Mouse (Mus musculus): ENCODE measurements around the gene Olfr27. TPM values are rescaled to one million over a fixed set of nuclear protein-coding genes. Genes with fewer than 3 reads are reported as not detected.

Olfr27 gene
- not detected for total RNA-seq (2023)

DNA sequence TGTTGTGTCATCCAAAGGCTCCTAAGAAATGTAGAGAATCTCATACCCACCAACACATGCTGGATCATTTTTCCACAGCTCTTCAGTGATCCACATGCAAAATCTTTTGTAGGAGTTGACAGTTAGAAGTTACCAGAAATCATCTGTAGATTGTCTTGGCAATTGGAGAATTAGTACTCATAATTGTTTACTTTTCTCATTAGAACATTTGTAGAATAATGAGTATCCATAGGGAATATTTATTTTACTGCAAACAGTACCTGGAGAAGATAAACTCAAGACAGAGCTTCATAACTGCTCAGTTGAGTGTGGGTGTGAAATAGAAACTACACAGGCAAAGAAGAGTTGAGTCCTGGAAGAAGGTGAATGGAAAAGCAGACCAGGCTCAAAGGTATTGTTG lies at the start of gene Olfr27:
Gene Olfr27 (plus strand): TSS at position 301 of the 400 bp plus-strand sequence.

DNA sequence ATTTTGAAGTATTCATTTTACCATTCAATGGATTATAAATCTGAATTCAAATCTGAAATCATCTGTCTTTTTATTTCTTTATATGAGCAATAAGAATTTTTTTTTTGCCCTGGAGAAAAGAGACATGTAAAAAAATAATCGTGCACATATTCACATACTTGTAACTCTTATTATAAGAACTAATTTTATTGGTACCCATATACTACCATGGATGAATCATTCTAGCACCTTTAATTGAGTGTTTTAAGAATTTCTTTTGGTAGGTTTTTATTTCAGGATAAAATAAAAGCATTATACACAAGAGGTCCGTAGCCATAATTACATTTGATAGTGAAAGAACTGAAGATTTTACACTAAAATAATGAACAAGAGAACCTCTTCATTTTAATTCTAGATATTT lies 49.1 kb upstream of the Olfr27 start, which contains the start of gene Olfr938:
Gene Olfr938 (minus strand): TSS at position 101 of the 400 bp plus-strand sequence.

DNA sequence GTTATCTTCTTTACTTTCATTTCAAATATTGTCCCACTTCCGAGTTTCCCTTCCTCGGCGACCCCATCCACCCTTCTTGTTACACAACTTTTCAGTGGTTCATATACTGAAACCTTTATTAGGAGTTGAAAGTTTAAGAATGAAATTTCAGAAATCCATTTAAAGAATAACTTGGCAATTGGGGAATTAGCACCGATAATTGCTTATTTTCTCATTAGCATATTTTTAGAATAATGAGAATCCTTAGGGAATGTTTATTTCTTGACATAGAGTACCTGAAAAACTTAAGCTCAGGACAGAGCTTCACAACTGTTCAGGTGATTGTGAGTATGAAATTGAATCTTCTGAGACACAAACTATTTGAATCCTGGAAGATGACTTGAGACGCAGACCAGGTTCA lies 38.1 kb downstream of the Olfr27 start, which contains the start of gene Olfr943:
Gene Olfr943 (plus strand): TSS at position 301 of the 400 bp plus-strand sequence.

Other genes with a start within 250 kb of the Olfr27 start
- gene Olfr930, start 198.3 kb upstream of the Olfr27 start, total RNA-seq (2023): not detected
- gene Olfr933, start 155.8 kb upstream of the Olfr27 start, total RNA-seq (2023): not detected
- not detected for gene Olfr934, start 139.8 kb upstream of the Olfr27 start, total RNA-seq (2023)
- gene Olfr935, start 128.4 kb upstream of the Olfr27 start, total RNA-seq (2023): not detected
- not detected for gene Olfr146, start 104.8 kb upstream of the Olfr27 start, total RNA-seq (2023)
- not detected for gene Olfr937, start 63.2 kb upstream of the Olfr27 start, total RNA-seq (2023)
- not detected for gene Olfr938, start 49.2 kb upstream of the Olfr27 start, total RNA-seq (2023)
- not detected for gene Olfr943, start 38.2 kb downstream of the Olfr27 start, total RNA-seq (2023)
- gene Olfr944, start 73.8 kb downstream of the Olfr27 start, total RNA-seq (2023): not detected
- not detected for gene Olfr1537, start 121.9 kb downstream of the Olfr27 start, total RNA-seq (2023)
- gene Olfr945, start 148.7 kb downstream of the Olfr27 start, total RNA-seq (2023): not detected
- gene Olfr948, start 197.9 kb downstream of the Olfr27 start, total RNA-seq (2023): not detected